Mouse (Mus musculus) urinary bladder, postnatal 14 days (tissue): ENCODE results near the gene Pld6.
A peak's percentile ranks its signal among the peaks of the same experiment; 100 is the strongest.

Experiments
- DNase-seq: peaks from one replicate; pipeline ENCODE4 v3.0.0; 2021; ENCODE audit warnings: low spot score

Gene Pld6

GRCm38 (mm10) chr11:59787199-59787781 lies at the start of gene Pld6:
Gene Pld6 (minus strand): TSS chr11:59787645.
- DNase-seq, result peak; percentile 68

- no peak for DNase-seq
These were observed 34.2 kb upstream of the Pld6 start for GRCm38 (mm10) chr11:59821625-59822024.

GRCm38 (mm10) chr11:59817916-59818315 lies 30.5 kb upstream of the Pld6 start:
- DNase-seq, result no peak

GRCm38 (mm10) chr11:59815482-59816065 lies 28.1 kb upstream of the Pld6 start:
- DNase-seq, result no peak

- DNase-seq, result no peak
These were observed 27.5 kb upstream of the Pld6 start for GRCm38 (mm10) chr11:59814936-59815335.

GRCm38 (mm10) chr11:59814311-59814710 lies 26.9 kb upstream of the Pld6 start:
- no peak for DNase-seq

GRCm38 (mm10) chr11:59813276-59813675 lies 25.8 kb upstream of the Pld6 start:
- DNase-seq, result no peak

- no peak for DNase-seq
These were observed 23.8 kb upstream of the Pld6 start for GRCm38 (mm10) chr11:59811211-59811610.

- no peak for DNase-seq
These were observed 23.2 kb upstream of the Pld6 start for GRCm38 (mm10) chr11:59810480-59811158.

GRCm38 (mm10) chr11:59809670-59810474 lies 22.4 kb upstream of the Pld6 start, which contains the start of gene Flcn:
Gene Flcn (minus strand): TSS chr11:59810016.
- DNase-seq, result peak; percentile 81

- DNase-seq, result peak; percentile 23
These were observed 21.7 kb upstream of the Pld6 start for GRCm38 (mm10) chr11:59809071-59809669.

GRCm38 (mm10) chr11:59808170-59808960 lies 20.9 kb upstream of the Pld6 start:
- DNase-seq, result no peak

GRCm38 (mm10) chr11:59805656-59806055 lies 18.2 kb upstream of the Pld6 start:
- DNase-seq, result no peak

GRCm38 (mm10) chr11:59805256-59805655 lies 17.8 kb upstream of the Pld6 start:
- no peak for DNase-seq

GRCm38 (mm10) chr11:59804409-59805110 lies 17.1 kb upstream of the Pld6 start:
- no peak for DNase-seq

GRCm38 (mm10) chr11:59803516-59803915 lies 16.1 kb upstream of the Pld6 start:
- no peak for DNase-seq

- no peak for DNase-seq
These were observed 14.4 kb upstream of the Pld6 start for GRCm38 (mm10) chr11:59801881-59802280.

GRCm38 (mm10) chr11:59800412-59800811 lies 13.0 kb upstream of the Pld6 start:
- DNase-seq, result no peak

GRCm38 (mm10) chr11:59793390-59793789 lies 5.9 kb upstream of the Pld6 start:
- DNase-seq, result no peak

- no peak for DNase-seq
These were observed 1.9 kb upstream of the Pld6 start for GRCm38 (mm10) chr11:59789311-59789710.
